11 mouse cellular contexts compared by ENCODE assay signal in the genomic region with DNA sequence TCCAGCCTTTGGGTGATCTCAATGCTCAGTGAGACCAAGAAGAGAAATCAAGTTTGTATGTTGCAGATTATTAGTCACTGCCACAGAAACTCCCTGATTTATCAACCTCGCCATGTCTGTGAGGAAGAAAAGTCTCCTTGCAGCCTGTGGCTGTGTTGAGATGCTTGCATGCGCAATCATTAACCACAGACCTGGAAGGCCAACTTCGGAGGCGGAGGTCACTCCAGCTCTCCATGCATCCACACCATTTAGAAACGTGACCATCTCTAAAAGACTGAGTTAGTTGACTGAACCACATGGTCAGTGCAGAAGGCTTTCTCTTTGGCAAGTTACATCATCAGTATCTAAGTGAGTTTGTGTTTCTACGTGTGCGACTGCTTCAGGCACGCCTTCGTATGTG.
"Had no signal": no experiment of that assay in that cellular context is flagged by ENCODE, and none has a peak within 500 bp of the region (broad histone marks: within the 10 kb centered on the region; RNA-seq: fewer than 3 reads in every experiment).

No protein-coding gene starts in this region.

- H3K27ac ChIP-seq: hindbrain, postnatal 0 days; limb, embryonic 13.5 days; liver, embryonic 14.5 days; midbrain, embryonic 13.5 days; neural tube, embryonic 15.5 days; stomach, postnatal 0 days had no signal

- H3K4me2 ChIP-seq: limb, embryonic 13.5 days; midbrain, embryonic 13.5 days; neural tube, embryonic 15.5 days had no signal

- ATAC-seq: hindbrain, postnatal 0 days; midbrain, embryonic 13.5 days had no signal

- H3K27me3 ChIP-seq: limb, embryonic 13.5 days; neural tube, embryonic 15.5 days had no signal

- H3K4me3 ChIP-seq: limb, embryonic 13.5 days; midbrain, embryonic 13.5 days; myocyte; neural tube, embryonic 15.5 days had no signal

- H3K36me3 ChIP-seq: limb, embryonic 13.5 days; midbrain, embryonic 13.5 days; neural tube, embryonic 15.5 days had no signal

- H3K9me3 ChIP-seq: limb, embryonic 13.5 days; neural tube, embryonic 15.5 days had no signal

- DNase-seq: layer of hippocampus, postnatal 36 days; left cerebral cortex, postnatal 4 days; lung, adult 18-20 months; lung, postnatal 36 days had no signal

- H3K4me1 ChIP-seq: limb, embryonic 13.5 days; midbrain, embryonic 13.5 days had no signal

- H3K9ac ChIP-seq: limb, embryonic 13.5 days; liver, embryonic 14.5 days; midbrain, embryonic 13.5 days; neural tube, embryonic 15.5 days had no signal
